Mouse (Mus musculus): ENCODE data around the gene Lnx1. TPM values are rescaled to one million over a fixed set of nuclear protein-coding genes. Genes with fewer than 3 reads are reported as not detected.

The Lnx1 gene
- total RNA-seq, 2 experiments from 2014 or later = 0.05 TPM; not detected in 1

DNA sequence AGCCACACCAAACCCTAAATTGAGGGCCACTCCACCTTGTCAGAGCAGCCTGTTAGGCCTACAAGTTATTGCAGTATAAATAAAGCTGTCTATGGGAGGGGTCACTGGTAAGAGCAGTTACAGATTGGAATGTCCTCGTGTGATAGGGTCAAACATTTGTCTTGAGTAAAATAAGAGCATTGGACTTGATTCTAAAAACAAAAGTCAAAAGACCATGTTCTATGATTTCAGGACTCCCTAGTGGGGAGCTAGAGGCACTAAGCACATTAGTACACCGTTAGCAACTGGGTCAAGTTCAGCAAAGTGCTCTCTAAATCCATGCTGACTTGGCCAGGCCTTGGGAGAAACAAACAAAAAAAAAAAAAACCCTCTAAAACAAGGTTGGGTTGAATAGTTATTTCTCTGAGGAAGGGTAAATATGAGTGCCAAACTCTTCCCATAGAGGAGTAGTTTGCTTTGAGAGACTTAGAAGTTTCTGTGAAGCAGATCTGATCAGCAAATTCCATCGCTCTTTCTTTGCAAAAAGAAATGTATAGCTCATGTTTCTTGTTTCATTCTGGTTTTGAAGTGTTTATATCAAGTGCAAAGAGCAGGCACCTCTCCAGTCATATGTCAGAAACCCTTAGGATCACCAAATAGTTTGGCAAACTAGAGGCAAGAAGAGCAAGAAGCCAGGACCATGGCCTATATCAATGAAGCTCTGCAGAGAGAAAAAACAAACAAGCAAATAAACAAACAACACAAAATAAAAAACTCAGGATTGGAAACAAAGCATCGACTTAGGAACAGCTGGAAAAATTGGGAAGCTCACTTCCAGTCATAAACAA, 40.8 kb downstream of the Lnx1 start:
- no peak for ATAC-seq (replicated peaks; ENCODE audit: low FRiP score, low TSS enrichment, poor library complexity, severe bottlenecking)

DNA sequence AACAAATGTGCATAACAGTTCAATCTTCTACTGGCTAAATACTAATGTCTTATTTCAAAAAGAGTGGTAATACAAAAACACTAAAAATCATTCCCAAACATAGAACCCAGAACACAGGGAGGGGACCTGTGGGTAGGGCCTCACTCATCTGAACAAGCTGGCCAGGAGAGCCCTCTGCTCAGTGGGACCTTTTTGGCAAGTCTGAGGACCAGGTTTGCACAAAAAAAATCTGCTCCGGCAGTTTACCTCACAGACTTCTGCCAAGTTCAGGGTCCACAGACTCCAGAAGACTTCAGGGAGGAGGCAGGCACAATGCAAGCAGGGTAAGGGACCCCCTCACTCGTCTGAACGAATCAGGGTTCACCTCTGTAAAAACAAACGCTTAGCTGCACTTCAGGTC, 42.9 kb downstream of the Lnx1 start:
- no peak for ATAC-seq (replicated peaks; ENCODE audit: low FRiP score, low TSS enrichment, poor library complexity, severe bottlenecking)

DNA sequence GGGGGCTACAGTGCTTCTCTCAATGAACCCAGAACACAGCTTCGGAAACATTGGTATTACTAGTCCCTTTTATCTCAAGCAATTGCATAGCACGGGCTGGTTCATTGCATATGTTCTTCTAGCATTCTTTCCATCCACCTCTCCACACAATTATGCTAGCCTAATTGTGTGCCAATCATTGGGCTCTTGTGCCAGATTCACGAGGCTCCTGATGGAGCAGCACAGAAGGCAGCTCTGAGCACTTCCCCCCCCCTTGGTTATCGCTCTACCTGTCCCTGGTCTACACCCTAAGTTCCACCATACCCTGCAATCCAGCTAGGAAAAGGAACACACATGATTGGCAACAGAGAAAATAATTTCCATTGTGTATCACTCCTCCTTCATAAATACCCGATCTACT, 43.4 kb downstream of the Lnx1 start:
- ATAC-seq (replicated peaks; ENCODE audit: low FRiP score, low TSS enrichment, poor library complexity, severe bottlenecking) = no peak

DNA sequence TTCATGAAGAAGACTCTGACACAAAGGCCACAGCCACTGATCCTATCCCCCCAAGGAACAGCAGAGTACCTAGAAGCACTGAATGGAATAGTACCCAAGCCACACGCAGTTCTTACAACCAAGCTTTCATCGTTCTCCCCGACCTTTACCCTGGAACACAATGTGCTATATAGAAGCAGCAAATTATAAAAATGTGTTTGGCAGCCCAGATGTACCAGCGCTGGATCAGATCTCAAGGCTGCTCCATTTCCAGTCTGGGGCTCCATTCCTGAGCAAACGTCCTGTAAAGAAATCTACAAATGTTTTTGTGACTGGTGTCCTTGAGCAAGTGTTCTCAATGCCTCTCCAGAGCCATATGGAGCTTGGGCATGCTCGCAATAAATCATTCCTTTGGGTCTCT, 44.8 kb downstream of the Lnx1 start:
- ATAC-seq (replicated peaks; ENCODE audit: low FRiP score, low TSS enrichment, poor library complexity, severe bottlenecking) = no peak

DNA sequence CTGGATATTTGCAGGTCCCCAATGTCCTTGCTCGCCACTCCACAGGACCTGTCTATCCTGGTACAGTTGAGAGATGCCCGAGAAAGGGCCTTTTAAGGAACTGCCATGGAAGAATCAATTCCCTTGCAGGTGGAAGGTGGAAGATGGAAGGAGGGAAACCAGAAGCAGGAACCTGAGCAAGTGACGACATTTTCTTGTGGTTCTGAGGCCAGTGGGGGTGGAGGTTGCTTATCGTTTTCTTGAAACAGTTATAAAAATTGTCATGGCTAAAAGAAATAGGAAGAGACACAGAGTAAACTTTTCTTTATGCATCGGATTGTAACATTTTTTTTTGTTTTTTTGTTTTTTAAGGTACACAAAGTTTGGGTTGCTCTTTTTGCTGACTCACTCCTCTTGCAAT, 46.3 kb downstream of the Lnx1 start:
- ATAC-seq (replicated peaks; ENCODE audit: low FRiP score, low TSS enrichment, poor library complexity, severe bottlenecking) = no peak

DNA sequence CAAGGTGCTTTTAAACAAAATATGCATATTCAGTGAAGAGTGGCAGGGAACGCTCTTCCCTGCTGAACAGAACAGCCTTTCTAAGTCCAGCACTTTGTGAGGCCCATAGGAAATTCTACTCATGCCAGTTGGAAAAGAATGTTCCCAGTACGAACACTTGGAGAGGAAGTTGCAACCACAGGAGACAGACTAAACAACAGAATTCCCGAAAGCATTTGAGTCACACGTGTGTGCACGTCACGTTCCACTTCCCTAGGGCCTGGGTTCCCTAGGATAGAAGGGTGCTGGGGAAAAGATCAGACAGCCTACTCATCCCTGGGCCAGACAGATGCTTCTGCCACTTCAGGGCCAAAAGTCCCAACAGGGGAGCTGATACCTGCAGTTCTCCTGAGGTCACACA, 48.2 kb downstream of the Lnx1 start:
- ATAC-seq (replicated peaks; ENCODE audit: low FRiP score, low TSS enrichment, poor library complexity, severe bottlenecking) = no peak

DNA sequence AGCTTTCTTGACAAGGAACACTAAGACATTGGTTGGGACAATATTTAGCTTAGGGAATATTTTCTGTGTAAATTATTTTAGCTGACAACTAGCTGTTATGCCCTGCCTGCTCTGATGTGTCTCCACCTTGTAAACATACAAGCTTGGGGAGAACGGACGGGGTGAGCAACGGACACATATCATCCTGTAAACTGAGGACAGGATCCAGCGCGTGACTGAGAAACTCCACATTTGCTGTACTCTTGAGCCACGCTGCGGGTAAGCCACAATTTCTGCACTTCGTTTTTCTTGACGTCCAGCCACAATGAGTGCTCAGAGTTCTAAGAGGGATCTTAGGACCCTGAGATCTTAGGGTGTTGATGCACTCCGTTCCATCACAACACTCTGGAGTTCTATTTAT, 48.9 kb downstream of the Lnx1 start:
- ATAC-seq (replicated peaks; ENCODE audit: low FRiP score, low TSS enrichment, poor library complexity, severe bottlenecking) = no peak

DNA sequence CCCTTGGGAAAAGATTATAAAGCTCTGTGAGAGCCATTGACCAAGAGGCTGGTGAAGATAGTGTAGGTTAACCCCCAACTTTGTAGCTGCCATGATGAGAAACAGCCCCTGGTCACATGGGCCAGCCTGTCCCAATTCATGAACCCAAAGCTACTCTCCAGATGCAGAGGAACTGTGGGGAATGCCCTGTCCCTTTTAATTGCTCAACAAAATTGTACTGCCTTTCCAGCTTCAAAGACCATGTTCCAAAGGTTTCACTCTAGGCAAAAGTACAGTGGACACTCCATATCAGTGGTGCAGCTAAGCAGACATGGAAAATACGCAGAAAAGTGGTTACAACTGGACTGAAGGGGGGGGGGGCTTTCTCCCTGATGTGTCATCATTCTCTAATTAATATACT, 53.6 kb downstream of the Lnx1 start:
- ATAC-seq (replicated peaks; ENCODE audit: low FRiP score, low TSS enrichment, poor library complexity, severe bottlenecking) = no peak

DNA sequence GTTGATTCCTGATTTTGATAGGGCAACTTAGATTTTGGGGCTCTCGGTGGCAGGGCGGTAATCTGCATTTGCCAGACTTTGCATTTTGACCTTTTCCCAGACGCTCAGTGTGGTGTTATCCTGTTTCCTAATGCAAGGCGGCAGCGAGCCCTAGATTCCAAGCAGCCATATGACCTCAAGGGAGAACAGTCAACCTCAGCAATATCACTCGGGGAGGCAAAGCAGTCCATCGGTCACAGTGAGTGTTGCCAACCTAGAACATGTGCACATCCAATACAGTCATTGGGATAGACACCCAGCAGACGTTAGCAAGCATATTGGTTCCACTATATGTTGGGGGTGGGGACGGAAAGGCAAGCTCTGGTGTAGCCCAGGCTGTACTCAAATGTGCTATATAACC, 54.5 kb downstream of the Lnx1 start:
- no peak for ATAC-seq (replicated peaks; ENCODE audit: low FRiP score, low TSS enrichment, poor library complexity, severe bottlenecking)

DNA sequence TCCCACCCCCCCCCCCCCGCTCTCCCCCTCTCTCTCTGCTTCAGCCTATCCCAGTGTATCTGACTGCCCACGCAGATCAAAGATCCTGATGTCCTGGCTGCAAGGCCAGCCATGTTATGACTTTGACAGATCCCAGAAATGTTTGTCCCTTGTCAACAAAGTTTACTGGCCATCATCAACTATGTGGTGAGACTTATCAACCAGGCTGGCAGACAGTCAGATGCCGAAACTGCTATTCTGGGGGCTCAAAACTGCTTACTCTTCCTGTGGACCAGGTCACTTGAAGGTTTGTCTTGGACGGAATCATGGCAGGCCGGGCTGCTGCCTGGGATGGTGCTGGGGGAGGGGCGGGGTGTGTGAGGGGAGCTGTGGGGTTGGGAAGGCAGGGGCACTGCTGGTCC, 55.1 kb downstream of the Lnx1 start:
- no peak for ATAC-seq (replicated peaks; ENCODE audit: low FRiP score, low TSS enrichment, poor library complexity, severe bottlenecking)

DNA sequence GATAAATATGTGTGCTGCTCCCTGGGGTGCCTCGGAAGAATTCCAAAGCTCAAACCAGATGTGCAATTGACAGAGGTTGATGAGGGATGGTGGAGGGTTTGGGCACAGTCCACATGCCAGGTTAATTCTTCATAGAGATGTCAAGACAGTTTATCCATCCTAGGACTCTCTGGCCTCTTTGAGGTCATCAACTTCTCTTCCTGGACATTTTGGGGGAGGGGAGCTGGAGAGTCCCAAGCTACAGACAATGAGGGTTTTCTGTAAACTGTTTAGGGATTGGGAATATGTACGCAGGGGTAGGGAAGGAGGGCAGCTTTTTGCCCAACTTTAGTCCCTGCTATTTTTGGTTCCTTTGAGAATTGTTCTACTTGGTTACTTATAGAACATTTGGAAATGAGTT, 60.4 kb downstream of the Lnx1 start:
- no peak for ATAC-seq (replicated peaks; ENCODE audit: low FRiP score, low TSS enrichment, poor library complexity, severe bottlenecking)

DNA sequence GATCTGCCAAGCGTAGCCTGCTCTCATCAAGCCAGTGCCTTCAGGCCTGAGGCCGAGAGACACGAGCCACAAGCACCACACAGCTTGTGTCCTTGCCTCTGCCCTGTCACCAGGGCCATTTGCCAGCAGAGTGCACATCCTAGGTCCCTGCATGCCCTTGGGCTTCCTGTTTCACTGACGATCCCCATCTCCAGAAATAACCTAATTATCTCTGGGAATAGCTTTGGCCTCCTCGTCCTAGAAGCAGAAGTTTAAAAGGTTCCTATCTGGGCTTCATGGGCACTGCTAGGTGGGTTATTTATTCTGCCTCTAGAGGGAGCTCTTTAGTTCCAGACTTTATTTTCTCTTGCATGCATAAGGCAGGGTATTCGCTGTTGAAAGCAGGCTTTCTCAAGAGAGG, 61.7 kb downstream of the Lnx1 start:
- peak; percentile 61; the same call in 1 of the 2 replicates for ATAC-seq (replicated peaks; ENCODE audit: low FRiP score, low TSS enrichment, poor library complexity, severe bottlenecking)

DNA sequence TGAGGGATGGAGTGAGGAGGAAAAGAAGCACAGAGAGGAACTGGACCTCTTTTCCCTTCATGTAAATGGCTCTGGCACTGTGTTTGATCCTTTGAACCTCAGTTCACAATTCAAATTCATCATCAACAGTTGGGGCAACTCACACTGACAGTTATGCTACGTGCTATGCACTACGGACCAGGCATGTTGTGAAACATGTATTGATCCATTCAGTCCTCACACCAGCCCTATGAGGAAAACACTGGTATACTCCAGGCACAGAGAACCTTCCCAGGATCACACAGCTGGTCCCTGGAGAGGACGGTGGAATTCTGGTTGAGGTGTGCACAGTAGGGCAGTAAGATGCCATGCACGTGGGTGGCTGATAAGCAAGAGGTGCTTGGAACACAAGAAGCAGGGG, 62.2 kb downstream of the Lnx1 start:
- ATAC-seq (replicated peaks; ENCODE audit: low FRiP score, low TSS enrichment, poor library complexity, severe bottlenecking) = no peak

DNA sequence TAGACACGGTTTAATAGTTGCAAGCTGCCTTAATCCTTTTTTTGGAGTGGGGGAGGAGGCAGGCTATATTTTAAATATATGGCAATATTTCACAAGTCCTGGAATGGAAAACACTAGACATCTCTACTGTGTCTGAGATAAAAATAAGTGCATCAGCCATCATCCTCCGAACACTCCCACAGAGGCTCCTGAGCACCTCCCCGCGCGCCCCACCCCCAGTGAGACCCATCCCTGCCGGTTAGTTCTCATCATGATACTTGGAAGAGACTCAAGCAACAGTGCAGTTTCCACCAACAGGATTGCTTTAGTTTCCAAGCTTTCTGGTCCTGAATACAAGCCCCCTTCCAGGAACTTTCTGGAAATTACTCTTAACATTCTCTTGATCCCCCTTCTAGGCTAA, 63.2 kb downstream of the Lnx1 start:
- no peak for ATAC-seq (replicated peaks; ENCODE audit: low FRiP score, low TSS enrichment, poor library complexity, severe bottlenecking)

DNA sequence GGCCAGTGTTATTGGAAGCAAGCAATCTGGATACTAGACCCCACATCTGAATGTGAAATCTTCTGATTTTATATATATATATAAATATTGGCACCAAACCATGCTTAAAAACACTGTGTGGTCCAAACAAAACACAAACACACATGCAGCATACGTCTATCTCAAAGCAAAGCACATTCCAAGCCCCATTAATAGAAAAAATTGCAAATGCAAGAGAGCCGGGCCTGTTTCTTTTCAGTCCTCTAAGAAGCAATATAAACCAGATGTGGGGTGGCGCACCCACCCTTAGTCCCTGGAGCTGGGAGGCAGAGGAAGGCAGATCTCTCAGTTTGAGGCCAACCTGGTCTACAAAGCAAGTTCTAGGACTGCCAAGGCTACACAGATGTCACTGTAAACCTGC, 68.3 kb downstream of the Lnx1 start:
- ATAC-seq (replicated peaks; ENCODE audit: low FRiP score, low TSS enrichment, poor library complexity, severe bottlenecking) = no peak

DNA sequence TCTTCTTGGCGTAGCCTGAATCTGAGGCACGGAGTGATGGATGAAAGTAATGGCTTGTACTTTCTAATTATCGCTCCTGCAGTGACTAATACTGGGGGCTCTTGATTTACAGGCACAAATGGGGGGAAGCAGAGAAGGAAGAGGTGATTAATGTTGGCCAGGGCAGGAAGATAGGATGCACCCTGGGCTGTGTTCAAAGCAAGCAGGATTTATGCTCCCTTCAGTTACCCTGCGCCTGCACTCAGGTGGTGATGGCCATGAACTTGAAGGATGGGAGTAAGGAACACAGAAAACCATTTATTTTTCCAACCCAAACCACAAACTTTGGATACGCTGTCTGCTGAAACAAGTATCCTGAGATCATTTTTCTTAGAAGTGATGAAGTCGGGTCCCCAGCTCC, 69.3 kb downstream of the Lnx1 start:
- no peak for ATAC-seq (replicated peaks; ENCODE audit: low FRiP score, low TSS enrichment, poor library complexity, severe bottlenecking)

DNA sequence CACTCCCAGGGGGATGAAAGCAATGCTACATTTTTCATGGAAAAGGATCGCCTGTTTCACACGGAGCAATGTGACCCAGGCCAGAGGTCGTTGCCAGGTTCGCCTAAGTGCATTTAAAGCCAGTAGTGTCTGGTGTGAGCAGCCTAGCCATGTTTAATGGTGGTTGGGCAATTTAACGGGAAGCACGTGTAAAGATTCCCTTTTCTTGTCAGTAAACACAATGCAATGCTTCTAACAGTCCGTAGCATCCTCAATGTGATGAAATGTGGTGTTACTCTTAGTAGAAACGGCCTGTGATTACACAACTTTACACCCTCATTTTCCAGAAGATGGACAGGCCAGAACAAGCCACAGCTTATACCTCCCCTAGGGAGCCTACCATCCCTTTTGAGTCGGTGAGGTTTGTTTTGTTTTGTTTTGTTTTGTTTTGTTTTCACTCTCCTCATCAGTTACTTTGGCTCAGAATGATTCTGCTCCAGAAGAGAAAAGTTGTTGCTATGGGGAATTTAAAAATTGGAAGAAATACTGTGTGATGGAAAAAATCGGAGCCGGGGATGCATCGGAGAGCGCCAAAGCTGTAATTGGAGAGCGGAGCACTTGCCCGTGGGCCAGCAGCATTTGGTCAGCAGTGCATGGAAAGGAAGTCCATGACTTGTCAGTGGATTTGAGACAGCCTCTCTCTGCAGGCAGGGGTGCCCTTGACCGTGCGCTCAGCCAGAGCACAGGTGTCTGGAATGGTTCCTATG, 70.2 kb downstream of the Lnx1 start:
- no peak for ATAC-seq (replicated peaks; ENCODE audit: low FRiP score, low TSS enrichment, poor library complexity, severe bottlenecking)

DNA sequence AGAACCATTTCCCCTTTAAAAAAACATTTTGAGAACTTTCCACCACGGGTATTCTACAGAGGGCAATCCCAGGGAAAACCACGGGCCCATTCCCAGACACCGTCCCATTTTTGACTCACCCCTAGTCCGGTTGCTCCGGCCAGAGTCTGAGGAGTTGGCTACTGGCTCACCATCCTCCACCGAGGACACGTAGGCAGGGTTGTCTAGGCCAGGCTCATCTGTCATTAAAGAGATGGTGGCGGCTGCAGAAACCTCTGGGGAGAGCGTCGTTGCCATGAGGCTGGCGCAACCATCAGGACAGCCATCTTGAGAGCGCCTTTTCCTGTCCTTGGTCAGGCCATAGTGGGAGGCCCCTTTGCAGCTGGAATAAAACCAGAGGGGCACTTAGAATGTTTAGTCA, 74.7 kb downstream of the Lnx1 start:
- ATAC-seq (replicated peaks; ENCODE audit: low FRiP score, low TSS enrichment, poor library complexity, severe bottlenecking) = no peak

DNA sequence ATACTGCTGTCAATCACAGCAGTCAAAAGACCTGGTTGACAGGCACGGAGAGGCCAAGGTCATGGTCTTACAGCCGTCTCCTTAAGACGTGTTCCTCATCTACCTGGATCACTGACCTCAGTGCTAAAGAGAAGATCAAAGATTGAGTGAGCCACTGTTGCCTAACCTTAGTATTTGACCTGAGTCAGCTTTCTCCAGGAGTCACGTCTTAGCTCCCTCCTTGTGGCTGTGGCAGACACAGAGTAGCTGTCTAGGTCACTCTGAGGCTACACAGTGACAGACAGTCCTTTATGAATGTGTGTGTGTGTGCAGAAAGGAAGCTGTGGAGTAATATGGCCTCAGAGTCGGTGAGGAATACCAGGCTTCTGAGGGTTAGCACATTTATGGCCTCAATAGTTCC, 78.3 kb downstream of the Lnx1 start:
- ATAC-seq (replicated peaks; ENCODE audit: low FRiP score, low TSS enrichment, poor library complexity, severe bottlenecking) = no peak

DNA sequence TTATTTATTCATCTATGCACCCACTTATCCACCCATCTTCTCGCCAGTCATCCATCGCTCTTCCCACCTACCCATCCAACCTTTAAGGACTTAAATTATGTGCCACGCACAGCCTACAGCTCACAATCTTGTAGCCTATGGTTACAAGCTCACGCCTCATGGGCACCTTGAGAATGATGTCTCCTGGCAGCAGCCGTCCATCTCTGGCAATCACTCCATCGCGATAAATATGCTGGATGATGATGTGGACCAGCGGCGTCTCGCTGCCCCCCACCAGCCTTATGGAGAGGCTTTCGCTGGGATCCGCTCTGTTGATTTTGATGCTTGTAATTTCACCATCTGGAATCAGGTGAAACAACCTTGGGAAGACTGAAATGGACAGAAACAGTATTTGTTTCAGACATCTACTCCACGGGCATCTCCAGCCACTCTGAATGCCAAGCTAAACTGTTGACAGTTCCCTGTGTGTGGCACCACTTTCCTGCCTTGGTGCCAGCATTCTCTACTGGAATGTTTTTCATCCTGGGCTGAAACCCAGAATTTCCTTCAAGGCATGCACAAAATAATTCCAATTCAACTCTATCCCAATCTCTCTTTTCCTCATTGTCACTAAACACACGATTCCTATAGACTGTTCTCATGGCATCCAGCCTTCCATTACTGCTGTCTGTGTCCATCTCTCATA, 79.3 kb downstream of the Lnx1 start:
- ATAC-seq (replicated peaks; ENCODE audit: low FRiP score, low TSS enrichment, poor library complexity, severe bottlenecking) = no peak
